Mouse (Mus musculus) forelimb bud, embryonic 11.5 days (tissue): ENCODE data around the gene Arsj.

ENCODE experiments used
- DNase-seq: peaks from one replicate; pipeline ENCODE4 v3.0.0-alpha.2; 2012; ENCODE audit warnings: low read depth, low spot score

The Arsj gene

DNA sequence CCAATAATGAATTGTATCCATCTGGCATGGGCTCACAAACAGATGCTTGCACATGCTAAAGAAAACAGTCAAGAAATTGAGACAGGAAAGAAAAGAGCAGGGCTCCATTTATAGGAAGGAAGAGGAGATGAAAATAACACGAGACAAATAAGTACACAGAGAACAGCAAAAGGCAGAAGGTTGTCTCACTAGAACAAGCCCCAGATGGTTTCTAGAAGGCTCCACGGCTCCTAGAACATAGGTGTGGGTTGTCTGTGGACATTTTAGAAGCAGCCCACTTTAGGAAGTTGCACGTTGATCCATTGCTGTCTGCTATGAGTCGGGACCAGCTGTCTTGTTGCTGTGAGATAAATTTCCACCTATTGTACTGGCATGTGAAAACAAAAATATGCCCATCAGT is 37.2 kb downstream of the Arsj start:
- no peak for DNase-seq

DNA sequence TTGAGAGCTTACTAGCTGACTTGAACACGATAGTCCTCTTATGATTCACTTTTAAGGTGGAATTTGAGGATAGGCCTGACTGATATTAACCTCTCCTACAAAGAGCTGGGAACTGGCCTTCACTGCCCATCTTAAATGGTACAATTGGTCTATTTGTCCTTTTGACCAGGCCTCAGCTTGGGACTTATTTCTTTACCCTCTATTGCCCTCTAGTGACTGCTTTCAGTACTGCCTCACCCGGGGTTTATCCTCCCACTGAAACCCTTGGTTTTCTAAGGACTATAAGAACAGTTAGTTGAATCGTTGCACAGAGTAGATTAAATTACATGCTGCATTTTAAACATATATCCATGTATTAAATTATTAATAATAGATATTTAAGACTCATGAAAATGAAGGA is 39.4 kb downstream of the Arsj start:
- peak; percentile 76 for DNase-seq

DNA sequence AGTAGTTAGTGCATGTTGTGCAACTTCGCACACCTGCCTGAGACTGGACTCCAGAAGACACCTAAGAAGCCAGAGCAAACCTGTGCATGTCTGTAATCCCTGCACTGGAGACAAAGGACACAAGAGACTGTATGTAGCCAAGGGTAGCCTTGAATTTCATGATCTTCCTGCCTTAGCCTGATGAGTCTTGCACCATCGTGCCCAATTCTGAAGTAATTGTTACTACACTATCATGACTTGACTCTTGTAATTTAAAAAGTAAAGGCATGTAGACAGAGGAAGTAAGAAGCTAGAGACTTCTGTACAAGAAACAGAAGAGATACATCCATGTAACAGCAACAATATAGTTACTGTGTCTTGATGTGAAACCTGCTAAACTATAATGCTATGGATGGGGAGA is 40.7 kb downstream of the Arsj start:
- DNase-seq: no peak

DNA sequence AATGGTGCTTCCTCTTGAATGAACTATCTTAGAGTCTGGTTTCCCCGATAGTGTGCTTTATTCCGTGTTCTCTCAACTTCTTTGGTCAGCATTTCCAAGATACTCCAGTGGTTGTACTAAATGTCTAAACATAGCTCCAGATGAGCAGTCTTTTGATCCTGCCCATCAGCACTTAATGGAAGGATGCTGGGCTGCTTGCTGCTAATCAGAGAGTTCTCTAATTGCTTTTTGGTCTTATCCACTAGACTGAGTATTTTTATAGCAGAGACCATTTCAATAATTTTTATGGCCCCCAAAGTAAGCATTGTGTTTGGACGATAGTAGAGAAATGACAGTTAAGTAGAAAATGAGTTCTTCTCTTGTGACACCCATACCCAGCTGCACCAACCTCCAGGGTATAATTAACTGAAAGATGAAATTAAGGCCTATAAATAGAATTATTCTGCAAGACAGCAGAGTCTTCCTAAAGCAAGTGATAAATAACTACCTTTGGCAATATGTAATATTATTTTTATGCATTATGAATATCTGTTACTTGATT is 67.1 kb downstream of the Arsj start:
- no peak for DNase-seq

DNA sequence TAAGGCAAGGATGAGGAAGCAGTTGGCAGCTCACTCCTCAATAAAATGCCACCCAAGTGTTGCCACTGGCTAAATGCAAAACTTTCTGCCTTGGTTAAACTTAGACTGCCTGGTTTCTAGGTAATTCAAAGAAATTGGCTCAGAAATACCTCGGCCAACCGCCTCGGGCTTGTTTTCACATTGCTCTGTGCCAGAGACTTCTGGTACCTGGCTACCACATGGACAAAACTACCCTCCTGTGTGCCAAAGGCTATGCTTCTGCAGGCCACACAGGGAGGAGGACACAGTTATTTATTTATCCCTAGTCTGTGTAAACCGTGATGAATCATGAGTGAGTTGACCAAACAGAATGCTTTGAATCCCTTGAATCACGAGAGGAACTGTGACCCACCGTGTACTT is 75.8 kb downstream of the Arsj start:
- DNase-seq: no peak

DNA sequence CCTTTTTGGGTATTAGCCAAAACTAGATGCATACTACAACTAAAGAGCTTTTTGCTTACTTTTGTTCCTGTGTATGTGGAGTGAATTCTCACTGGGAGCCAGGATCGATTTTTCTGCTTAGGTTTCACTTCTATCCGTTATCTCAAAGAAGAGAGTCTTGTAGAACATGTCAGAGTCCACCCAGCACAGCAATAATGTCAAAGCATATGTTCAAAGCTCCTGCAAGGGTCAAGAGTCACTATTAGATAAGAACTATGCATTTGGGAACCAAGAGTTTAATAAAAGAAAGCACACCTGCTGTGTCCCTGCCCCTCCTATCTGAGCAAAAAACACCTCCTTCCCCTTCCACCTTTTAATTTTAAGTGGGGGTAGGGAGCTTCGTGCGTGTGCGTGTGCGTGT is 85.6 kb downstream of the Arsj start:
- DNase-seq: no peak

DNA sequence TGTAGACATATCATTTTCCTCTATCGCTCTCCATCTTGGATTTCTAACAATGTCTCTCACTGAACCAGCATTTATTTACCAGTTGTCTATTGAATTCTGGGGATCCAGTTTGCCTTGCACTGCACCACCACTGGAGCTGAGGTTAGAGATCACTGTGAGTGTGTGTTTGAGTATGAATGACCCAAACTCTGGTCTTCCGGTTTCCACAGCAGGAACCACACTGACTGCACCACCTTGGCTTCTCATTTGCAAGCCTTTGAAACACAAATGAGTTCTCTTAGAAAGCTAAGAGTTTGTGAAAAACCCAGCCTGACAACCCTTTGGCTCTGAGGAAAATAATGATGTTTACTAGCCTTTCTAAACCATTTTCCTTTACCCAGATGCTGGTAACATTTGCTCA is 86.0 kb downstream of the Arsj start:
- no peak for DNase-seq

DNA sequence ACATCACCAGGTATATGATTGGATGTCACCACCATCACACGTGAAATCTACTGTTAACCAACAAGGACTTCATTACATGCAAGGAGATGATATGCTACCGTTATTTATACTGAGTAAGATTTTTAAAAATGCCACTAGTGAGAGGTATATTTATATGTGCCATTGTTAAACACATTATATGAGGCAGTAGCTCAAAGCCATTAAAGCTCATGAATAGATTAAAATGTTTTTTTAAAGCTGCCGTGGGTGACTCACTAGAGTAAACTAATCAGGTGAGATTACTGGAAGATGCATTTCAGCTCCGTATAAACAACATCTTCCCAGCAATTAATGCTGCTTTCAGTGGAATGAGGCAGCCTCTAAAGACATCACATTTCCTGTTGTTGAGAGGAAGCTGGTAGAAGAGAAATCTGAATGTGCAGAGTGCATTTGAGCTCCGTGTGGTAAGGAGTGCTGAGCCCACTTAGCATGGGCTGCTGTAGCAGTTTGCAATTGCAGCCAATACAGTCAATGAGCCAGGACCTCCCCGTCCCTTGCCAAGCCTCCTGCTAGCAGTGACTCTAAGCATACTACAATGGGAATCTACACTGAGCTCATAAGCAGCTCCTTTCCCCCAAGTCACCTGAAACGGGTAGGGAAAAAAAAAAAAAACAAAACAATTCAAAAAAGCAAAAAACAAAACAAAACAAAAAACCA is 92.5 kb downstream of the Arsj start:
- DNase-seq: no peak

DNA sequence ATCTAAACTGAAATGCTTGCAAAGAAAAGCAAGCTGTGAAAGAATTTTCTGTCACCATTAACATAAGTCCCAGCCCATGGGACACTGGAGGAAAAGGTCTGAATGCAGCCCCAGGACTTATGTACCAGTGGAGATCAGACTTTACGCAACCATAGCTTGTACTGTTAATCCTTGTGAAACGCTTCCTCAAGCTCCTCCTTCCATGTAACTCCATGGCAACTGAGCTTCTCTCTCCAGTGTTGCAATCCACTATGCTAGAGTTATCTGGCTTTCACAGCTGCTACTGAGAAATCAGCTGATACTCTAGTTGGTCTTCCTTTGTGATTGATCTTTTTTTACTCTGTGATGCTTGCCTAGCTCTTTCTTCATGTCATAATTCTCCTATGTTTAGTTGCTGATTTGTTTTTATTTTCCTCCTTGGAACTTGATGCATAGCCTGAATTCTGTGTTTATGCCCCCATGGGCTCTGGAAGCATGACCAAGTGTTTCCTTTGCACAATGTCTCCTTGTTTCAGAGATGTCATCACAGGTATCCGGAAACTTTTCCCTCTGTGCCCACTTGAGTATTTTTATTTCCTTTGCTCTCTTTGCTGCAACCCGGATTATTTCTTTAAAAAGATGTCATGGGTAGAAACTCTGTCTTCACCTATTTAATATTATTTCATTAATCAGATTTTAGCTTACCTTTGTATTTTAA is 99.8 kb downstream of the Arsj start:
- no peak for DNase-seq

DNA sequence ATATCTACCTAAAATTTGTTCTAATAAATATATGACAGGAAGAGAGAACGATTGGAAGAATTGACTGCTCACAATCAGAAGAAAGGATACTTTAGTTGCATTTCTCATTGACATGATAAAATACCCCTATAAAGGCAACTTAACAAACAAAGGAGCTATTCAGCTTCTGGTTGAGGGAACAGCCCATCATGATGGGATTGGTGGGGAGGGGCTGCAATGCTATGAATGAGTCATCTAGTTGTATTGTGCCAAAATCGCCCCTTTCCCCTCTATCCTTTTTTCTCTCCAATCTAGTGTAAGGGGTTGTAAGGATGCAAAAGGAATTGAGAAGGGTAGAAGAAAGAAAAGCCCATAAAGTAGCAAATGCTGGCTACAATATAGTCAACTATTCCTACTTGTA is 100.8 kb downstream of the Arsj start:
- DNase-seq: no peak
